Mouse (Mus musculus): ENCODE measurements around the gene Gm42791.

- TF ChIP-seq CTCF (conservative IDR thresholded peaks at IDR 0.05; ENCODE audit: low read length) (no peak), NANOG (IDR thresholded peaks at IDR 0.05; ENCODE audit: borderline replicate concordance, low read length) (no peak), POU5F1 (IDR thresholded peaks at IDR 0.05; ENCODE audit: borderline replicate concordance, low read length) (no peak)
These were observed 70.4 kb downstream of the Gm42791 start for GRCm38 (mm10) chr5:148924586-148924985.

Data from E14TG2a.4 (cell line).